Mouse (Mus musculus) midbrain, postnatal 0 days (tissue): Measurements from ENCODE around the gene Lats1. TPM values are rescaled to one million over a fixed set of nuclear protein-coding genes. Genes with fewer than 3 reads are reported as not detected.

Experiments used
- ATAC-seq: fragments of 200-750 bp; cut with Nextera tagmentation; 2 replicates; pipeline ENCODE4 v1.8.0; 2017; ENCODE audit warnings: moderate number of reproducible peaks, mild to moderate bottlenecking, moderate TSS enrichment, moderate library complexity; ENCODE audit not compliant: low FRiP score
- DNase-seq: peaks from one replicate; pipeline ENCODE4 v3.0.0-alpha.2; 2015; ENCODE audit warnings: low spot score
- H3K27ac ChIP-seq: fragments of 300-500 bp; sonication (generic); 2 replicates; pipeline ENCODE4 v1.5.1; 2014; ENCODE audit warnings: low read depth, mild to moderate bottlenecking, low read length, mixed read lengths
- H3K27me3 ChIP-seq: fragments of 300-500 bp; sonication (generic); 2 replicates; pipeline ENCODE4 v1.6.1; 2014; ENCODE audit warnings: low read length, control low read depth, mixed read lengths; ENCODE audit not compliant: insufficient read depth
- H3K36me3 ChIP-seq: fragments of 300-500 bp; sonication (generic); 2 replicates; pipeline ENCODE4 v1.6.1; 2014; ENCODE audit warnings: low read length, control low read depth, mixed read lengths; ENCODE audit not compliant: insufficient read depth
- H3K4me1 ChIP-seq: fragments of 300-500 bp; sonication (generic); 2 replicates; pipeline ENCODE4 v1.6.1; 2014; ENCODE audit warnings: mild to moderate bottlenecking, control low read depth, antibody characterized with exemption, low read length, mixed read lengths; ENCODE audit not compliant: insufficient read depth
- H3K4me2 ChIP-seq: fragments of 300-500 bp; sonication (generic); 2 replicates; pipeline ENCODE4 v1.6.1; 2014; ENCODE audit warnings: low read depth, mild to moderate bottlenecking, low read length, mixed read lengths; ENCODE audit not compliant: poor library complexity, severe bottlenecking
- H3K4me3 ChIP-seq: fragments of 300-500 bp; sonication (generic); 2 replicates; pipeline ENCODE4 v1.5.1; 2014; ENCODE audit warnings: low read depth, mild to moderate bottlenecking, low read length, moderate library complexity
- H3K9ac ChIP-seq: fragments of 300-500 bp; sonication (generic); replicated peaks from 2 replicates; pipeline ENCODE4 v1.6.1; 2014; ENCODE audit warnings: mild to moderate bottlenecking, low read length, moderate library complexity, mixed read lengths; ENCODE audit not compliant: poor library complexity, severe bottlenecking
- H3K9me3 ChIP-seq: fragments of 300-500 bp; sonication (generic); 2 replicates; pipeline ENCODE4 v1.6.1; 2016; ENCODE audit warnings: low read length, control low read depth
- CTCF ChIP-seq: IDR thresholded peaks from 2 replicates; pipeline ENCODE4 v1.5.1; 2016; ENCODE audit warnings: antibody characterized with exemption, mild to moderate bottlenecking
- WGBS: fragments of 180-500 bp; shearing (Covaris S2); extraction: QIAGEN DNeasy Blood & Tissue Kit; methylation state at CpG from one replicate; pipeline ENCODE4 v1.1.7; 2014; 5-methylcytosine and 5-hydroxymethylcytosine counted together
- polyA plus RNA-seq: library from polyadenylated mRNA; unstranded; fragments of >200 nt; fragmentation: Nextera tagmentation; extraction: Ambion mirVana; gene quantifications from 2 replicates; pipeline ENCODE4 v1.2.1, GENCODE M21; 2015
- total RNA-seq: library from RNA; depleted of rRNA; stranded (reverse); fragments of >200 nt; gene quantifications from 2 replicates; pipeline ENCODE4 v1.2.3, GENCODE M21; 2014

Gene Lats1
- total and polyA plus RNA-seq, 2 experiments from 2014 or later, result 7.7 to 45.4 TPM

DNA sequence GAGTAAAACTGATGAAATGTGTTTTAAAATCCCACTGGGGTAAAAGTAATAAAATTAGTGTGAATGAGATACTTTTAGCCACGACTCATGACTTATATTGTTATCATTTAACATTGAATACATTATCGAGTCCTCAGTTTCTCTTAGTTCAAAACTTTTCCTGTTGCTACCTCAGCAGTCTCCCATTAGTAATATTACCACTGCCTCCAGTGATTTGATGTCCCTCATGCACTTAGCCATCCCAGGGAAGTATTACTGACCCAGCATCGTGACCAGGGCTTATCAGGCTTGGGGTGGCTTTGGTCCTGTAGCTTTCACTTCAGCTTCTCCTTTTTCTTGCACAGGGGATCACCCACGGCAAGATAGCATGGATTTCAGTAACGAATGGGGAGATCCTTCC lies 29.1 kb downstream of the Lats1 start:
- Histone ChIP-seq H3K27ac (no peak overlapping the region), H3K4me1 (no peaks in the 10 kb centered on the region), H3K27me3 (no peaks in the 10 kb centered on the region), H3K9ac (no peak overlapping the region), H3K4me3 (no peak overlapping the region), H3K36me3 (peaks cover 47% of the 10 kb centered on the region), H3K9me3 (no peaks in the 10 kb centered on the region), H3K4me2 (no peak overlapping the region)
- TF ChIP-seq CTCF, result no peak
- no peak for ATAC-seq
- DNase-seq, result no peak
- 88% methylated on average over 5 of the region's 5 CpGs for WGBS

- H3K27ac ChIP-seq, result no peak overlapping the region
- no peaks in the 10 kb centered on the region for H3K4me1 ChIP-seq
- H3K9me3 ChIP-seq, result no peaks in the 10 kb centered on the region
- no peak for TF ChIP-seq CTCF
- H3K9ac ChIP-seq, result no peak overlapping the region
- no peaks in the 10 kb centered on the region for H3K27me3 ChIP-seq
- no peak overlapping the region for H3K4me2 ChIP-seq
- 92% methylated on average over 13 of the region's 13 CpGs for WGBS
- no peak for ATAC-seq
- no peak for DNase-seq
- H3K4me3 ChIP-seq, result no peak overlapping the region
- peaks cover 38% of the 10 kb centered on the region for H3K36me3 ChIP-seq
Measured at GRCm38 (mm10) chr10:7712506-7712905, 31.5 kb downstream of the Lats1 start.

GRCm38 (mm10) chr10:7715056-7715455 lies 34.0 kb downstream of the Lats1 start:
- Histone ChIP-seq H3K9me3 (no peaks in the 10 kb centered on the region), H3K27ac (no peak overlapping the region), H3K9ac (no peak overlapping the region), H3K4me2 (no peak overlapping the region), H3K36me3 (peaks cover 24% of the 10 kb centered on the region), H3K4me1 (no peaks in the 10 kb centered on the region), H3K27me3 (no peaks in the 10 kb centered on the region), H3K4me3 (no peak overlapping the region)
- ATAC-seq (no peak), DNase-seq (no peak)
- TF ChIP-seq CTCF, result no peak
- WGBS, result 72% methylated on average over 7 of the region's 7 CpGs

- whole genome bisulfite sequencing, result under 1% methylated on average over 49 of the region's 49 CpGs
- H3K4me2 ChIP-seq, result peak within 1 kb of the TSS; percentile 67
- H3K36me3 ChIP-seq, result no peaks in the 10 kb centered on the region
- peak; percentile 93 for DNase-seq
- peak within 1 kb of the TSS; percentile 83 for H3K4me3 ChIP-seq
- TF ChIP-seq CTCF, result no peak
- no peaks in the 10 kb centered on the region for H3K9me3 ChIP-seq
- H3K4me1 ChIP-seq, result no peaks in the 10 kb centered on the region
- no peaks in the 10 kb centered on the region for H3K27me3 ChIP-seq
- H3K27ac ChIP-seq, result peak within 1 kb of the TSS; percentile 67
- H3K9ac ChIP-seq, result peak within 1 kb of the TSS; percentile 64
- peak; percentile 99 for ATAC-seq
Measured at GRCm38 (mm10) chr10:7725751-7726500, 44.9 kb downstream of the Lats1 start, which contains the start of gene Katna1. Gene Katna1, plus strand, starts transcription at chr10:7726000.

GRCm38 (mm10) chr10:7726501-7726812 lies 45.4 kb downstream of the Lats1 start:
- H3K9ac ChIP-seq, result peak overlapping the region; percentile 64
- peak overlapping the region; percentile 83 for H3K4me3 ChIP-seq
- TF ChIP-seq CTCF, result no peak
- no peaks in the 10 kb centered on the region for H3K36me3 ChIP-seq
- H3K27ac ChIP-seq, result peak overlapping the region; percentile 67; the same call in 1 of the 2 replicates
- H3K4me1 ChIP-seq, result no peaks in the 10 kb centered on the region
- H3K27me3 ChIP-seq, result no peaks in the 10 kb centered on the region
- WGBS, result 0% methylated on average over 8 of the region's 8 CpGs
- H3K9me3 ChIP-seq, result no peaks in the 10 kb centered on the region
- ATAC-seq, result no peak
- no peak for DNase-seq
- peak overlapping the region; percentile 67 for H3K4me2 ChIP-seq

- peak overlapping the region; percentile 67 for H3K4me2 ChIP-seq
- no peaks in the 10 kb centered on the region for H3K4me1 ChIP-seq
- WGBS, result 27% methylated on average over 3 of the region's 3 CpGs
- peak overlapping the region; percentile 83; the same call in 1 of the 2 replicates for H3K4me3 ChIP-seq
- DNase-seq (no peak), ATAC-seq (no peak)
- no peaks in the 10 kb centered on the region for H3K36me3 ChIP-seq
- no peak overlapping the region for H3K9ac ChIP-seq
- no peak overlapping the region for H3K27ac ChIP-seq
- H3K27me3 ChIP-seq, result no peaks in the 10 kb centered on the region
- no peak for TF ChIP-seq CTCF
- H3K9me3 ChIP-seq, result no peaks in the 10 kb centered on the region
Measured at GRCm38 (mm10) chr10:7727011-7727410, 46.0 kb downstream of the Lats1 start.
